Mouse (Mus musculus) hindbrain, embryonic 15.5 days (tissue): ENCODE measurements at regions not wholly inside any gene's neighbourhood (a gene's known extent, or its start where the extent isn't known, plus 50 kb on each side); places are given as distances from the start of the nearest gene placed in this dataset.

ENCODE experiments used
- ATAC-seq: fragments of 200-750 bp; cut with Nextera tagmentation; 2 replicates; pipeline ENCODE4 v1.8.0; 2017; ENCODE audit warnings: low read depth, moderate number of reproducible peaks, moderate TSS enrichment; ENCODE audit not compliant: low FRiP score
- H3K27ac ChIP-seq: fragments of 300-500 bp; sonication (generic); replicated peaks from 2 replicates; pipeline ENCODE4 v1.5.1; 2015; ENCODE audit warnings: mild to moderate bottlenecking, inconsistent platforms
- H3K27me3 ChIP-seq: fragments of 300-500 bp; sonication (generic); 2 replicates; pipeline ENCODE4 v1.6.1; 2015; ENCODE audit warnings: control low read depth, inconsistent platforms
- H3K36me3 ChIP-seq: fragments of 300-500 bp; sonication (generic); 2 replicates; pipeline ENCODE4 v1.6.1; 2015; ENCODE audit warnings: control low read depth, inconsistent platforms
- H3K4me1 ChIP-seq: fragments of 300-500 bp; sonication (generic); replicated peaks from 2 replicates; pipeline ENCODE4 v1.6.1; 2015; ENCODE audit warnings: control low read depth, inconsistent platforms
- H3K4me2 ChIP-seq: fragments of 300-500 bp; sonication (generic); 2 replicates; pipeline ENCODE4 v1.6.1; 2015; ENCODE audit warnings: moderate library complexity, mild to moderate bottlenecking, inconsistent platforms
- H3K4me3 ChIP-seq: fragments of 300-500 bp; sonication (generic); 2 replicates; pipeline ENCODE4 v1.5.1; 2015; ENCODE audit warnings: mild to moderate bottlenecking, inconsistent platforms
- H3K9ac ChIP-seq: fragments of 300-500 bp; sonication (generic); 2 replicates; pipeline ENCODE4 v1.6.1; 2015; ENCODE audit warnings: inconsistent platforms
- H3K9me3 ChIP-seq: fragments of 300-500 bp; sonication (generic); 2 replicates; pipeline ENCODE4 v1.6.1; 2016; ENCODE audit warnings: control low read depth, inconsistent platforms
- WGBS: fragments of 180-500 bp; shearing (Covaris S2); methylation state at CpG from one replicate; pipeline ENCODE4 v1.1.7; 2015; 5-methylcytosine and 5-hydroxymethylcytosine counted together

DNA sequence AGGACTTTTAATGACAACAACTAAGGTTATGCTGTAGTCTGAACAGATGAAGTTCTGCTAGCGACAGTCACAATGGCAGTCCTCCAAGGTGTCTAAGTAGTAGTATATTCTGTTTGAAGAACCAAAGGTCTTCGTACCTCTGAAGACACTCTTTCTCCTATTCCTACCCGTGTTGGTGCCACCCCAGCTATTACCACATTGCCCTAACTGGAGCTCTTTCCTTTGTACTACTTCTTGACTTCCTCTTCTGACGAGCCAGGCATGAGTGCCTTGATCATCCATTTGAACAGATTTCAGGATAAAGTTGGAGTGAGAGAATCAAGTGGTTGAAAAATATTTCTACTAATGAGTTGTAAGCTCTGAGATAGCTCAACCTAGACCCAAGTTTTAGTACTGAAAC is 72.4 kb upstream of the Pam start:
- no peak overlapping the region for H3K9ac ChIP-seq
- H3K27ac ChIP-seq, result no peak overlapping the region

GRCm38 (mm10) chr1:98162639-98162927 is 67.1 kb upstream of the Pam start:
- Histone ChIP-seq H3K9me3 (no peaks in the 10 kb centered on the region), H3K27ac (no peak overlapping the region), H3K9ac (no peak overlapping the region), H3K4me2 (no peak overlapping the region), H3K4me1 (no peaks in the 10 kb centered on the region), H3K36me3 (no peaks in the 10 kb centered on the region), H3K27me3 (no peaks in the 10 kb centered on the region), H3K4me3 (no peak overlapping the region)
- WGBS, result 72% methylated on average over 2 of the region's 2 CpGs
- no peak for ATAC-seq

More for the DNA sequence above, 72.4 kb upstream of the Pam start:
- Histone ChIP-seq H3K4me2 (no peak overlapping the region), H3K27me3 (no peaks in the 10 kb centered on the region), H3K9me3 (no peaks in the 10 kb centered on the region), H3K4me3 (no peak overlapping the region), H3K4me1 (no peaks in the 10 kb centered on the region), H3K36me3 (no peaks in the 10 kb centered on the region)
- no peak for ATAC-seq
- WGBS, result 91% methylated on average over 4 of the region's 4 CpGs

- 82% methylated on average over 5 of the region's 5 CpGs for WGBS
- Histone ChIP-seq H3K4me2 (no peak overlapping the region), H3K4me3 (no peak overlapping the region), H3K9ac (no peak overlapping the region), H3K36me3 (no peaks in the 10 kb centered on the region), H3K27ac (no peak overlapping the region), H3K27me3 (no peaks in the 10 kb centered on the region), H3K9me3 (no peaks in the 10 kb centered on the region), H3K4me1 (no peaks in the 10 kb centered on the region)
- no peak for ATAC-seq
These were observed 66.6 kb upstream of the Pam start for GRCm38 (mm10) chr1:98161882-98162638.

- no peaks in the 10 kb centered on the region for H3K27me3 ChIP-seq
- H3K36me3 ChIP-seq, result no peaks in the 10 kb centered on the region
- 82% methylated on average over 2 of the region's 2 CpGs for WGBS
- H3K27ac ChIP-seq, result no peak overlapping the region
- no peak overlapping the region for H3K9ac ChIP-seq
- H3K4me2 ChIP-seq, result no peak overlapping the region
- no peak overlapping the region for H3K4me3 ChIP-seq
- H3K4me1 ChIP-seq, result no peaks in the 10 kb centered on the region
- no peaks in the 10 kb centered on the region for H3K9me3 ChIP-seq
- ATAC-seq, result no peak
These were observed 63.5 kb upstream of the Pam start for GRCm38 (mm10) chr1:98158969-98159368.

- 89% methylated on average over 3 of the region's 3 CpGs for WGBS
- no peak for ATAC-seq
- no peak overlapping the region for H3K4me3 ChIP-seq
These were observed 51.9 kb upstream of the Pam start for GRCm38 (mm10) chr1:98147361-98147760.

More at GRCm38 (mm10) chr1:98147361-98147760, 51.9 kb upstream of the Pam start:
- Histone ChIP-seq H3K4me1 (no peaks in the 10 kb centered on the region), H3K9me3 (no peaks in the 10 kb centered on the region), H3K27ac (no peak overlapping the region), H3K27me3 (no peaks in the 10 kb centered on the region), H3K9ac (no peak overlapping the region), H3K36me3 (no peaks in the 10 kb centered on the region), H3K4me2 (no peak overlapping the region)
